Mouse (Mus musculus): ENCODE results near the gene Vcl. TPM values are rescaled to one million over a fixed set of nuclear protein-coding genes. Genes with fewer than 3 reads are reported as not detected.
A peak's percentile ranks its signal among the peaks of the same experiment; 100 is the strongest.

Gene Vcl
- polyA plus RNA-seq, 1 experiment from 2014 or later, result 37.7 TPM

DNA sequence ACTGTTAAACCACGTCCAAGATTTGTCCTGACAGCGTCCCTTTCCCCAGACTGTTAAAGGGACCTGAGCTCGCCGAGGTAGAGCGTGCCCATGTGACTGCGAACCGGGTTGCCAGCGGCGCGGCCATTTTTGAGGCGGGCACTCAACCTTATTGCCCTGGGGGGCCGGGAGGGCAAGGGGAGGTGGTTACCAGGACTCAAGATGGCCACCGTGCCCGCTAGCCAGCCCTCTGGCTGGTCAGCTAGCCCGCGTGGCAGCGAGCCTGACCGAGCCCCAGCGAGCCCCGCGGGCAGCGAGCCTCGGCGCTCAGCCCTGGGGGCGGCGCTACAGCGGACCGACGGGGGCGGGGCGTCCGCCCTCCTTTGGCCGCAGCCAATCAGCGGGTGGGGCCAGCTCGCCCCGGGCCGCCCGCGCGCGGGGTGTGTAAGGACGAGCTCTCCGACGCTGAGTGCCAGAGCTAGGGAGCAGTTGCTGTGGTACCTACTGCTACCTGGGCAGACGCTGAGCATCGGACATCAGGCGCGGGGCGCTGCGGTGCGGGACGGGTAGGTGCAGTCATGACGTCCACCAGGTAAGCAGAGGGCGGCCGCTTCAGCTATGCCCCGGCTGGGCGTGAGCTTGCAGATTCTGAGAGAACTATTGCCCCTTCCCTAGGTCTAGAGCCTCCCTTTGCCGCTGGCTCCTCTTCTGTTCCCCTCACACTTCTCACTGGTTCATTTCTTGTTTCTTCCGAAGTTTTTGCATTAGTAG, 146.7 kb downstream of the Vcl start:
- peak overlapping the region; percentile 71 for H3K4me3 ChIP-seq
- H3K27me3 ChIP-seq (replicated peaks), result no peaks in the 10 kb centered on the region
- peaks cover 69% of the 10 kb centered on the region for H3K4me1 ChIP-seq
- no peaks in the 10 kb centered on the region for H3K36me3 ChIP-seq
- no peaks in the 10 kb centered on the region for H3K9me3 ChIP-seq (replicated peaks)
- H3K27ac ChIP-seq, result peak overlapping the region; percentile 89
- H3K4me2 ChIP-seq, result peak overlapping the region; percentile 74
- under 1% methylated on average over 58 of the region's 59 CpGs for WGBS (ENCODE audit: insufficient replicate concordance)
- ATAC-seq, result peak; percentile 94
- H3K9ac ChIP-seq, result peak overlapping the region; percentile 77

DNA sequence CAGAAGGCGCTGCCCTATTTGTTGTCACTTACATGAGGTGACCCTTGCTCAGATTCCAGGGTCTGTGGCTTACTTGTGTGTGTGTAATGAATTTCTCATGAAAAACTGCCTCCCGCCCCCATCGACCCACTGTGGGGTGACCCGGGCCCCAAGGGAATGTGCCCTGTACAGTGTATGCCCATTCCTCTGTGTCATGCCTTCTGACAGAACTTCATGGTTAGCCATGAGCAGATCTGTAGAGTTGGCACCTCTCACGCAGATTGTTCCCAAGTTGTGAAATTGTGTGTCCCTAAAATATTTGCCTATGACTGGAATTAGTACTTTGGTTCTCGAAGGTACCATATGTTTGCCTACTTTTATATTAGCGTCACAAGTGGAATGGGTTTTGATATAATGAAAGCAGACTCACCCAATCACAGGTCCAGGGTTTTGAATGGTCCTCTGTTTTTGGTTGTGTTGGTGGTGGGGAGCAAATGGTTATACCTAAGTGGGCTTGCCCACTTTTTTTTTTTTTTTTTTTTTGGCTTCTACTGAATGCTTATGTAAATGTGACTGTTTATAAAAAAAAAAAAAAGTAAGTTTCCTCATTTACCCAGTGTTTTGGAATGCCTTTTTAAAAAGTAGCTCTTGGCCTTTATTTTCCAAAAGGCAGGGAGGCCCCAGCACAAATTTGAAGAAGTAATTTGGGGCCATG, 147.4 kb downstream of the Vcl start:
- ATAC-seq, result peak; percentile 21; the same call in 1 of the 2 replicates
- Histone ChIP-seq H3K4me1 (peaks cover 72% of the 10 kb centered on the region), H3K27ac (peak overlapping the region; percentile 89), H3K9me3 (replicated peaks) (no peaks in the 10 kb centered on the region), H3K27me3 (replicated peaks) (no peaks in the 10 kb centered on the region), H3K36me3 (no peaks in the 10 kb centered on the region), H3K4me2 (peak overlapping the region; percentile 74), H3K4me3 (peak overlapping the region; percentile 71), H3K9ac (peak overlapping the region; percentile 77)
- 24% methylated on average over 7 of the region's 7 CpGs for WGBS (ENCODE audit: insufficient replicate concordance)

DNA sequence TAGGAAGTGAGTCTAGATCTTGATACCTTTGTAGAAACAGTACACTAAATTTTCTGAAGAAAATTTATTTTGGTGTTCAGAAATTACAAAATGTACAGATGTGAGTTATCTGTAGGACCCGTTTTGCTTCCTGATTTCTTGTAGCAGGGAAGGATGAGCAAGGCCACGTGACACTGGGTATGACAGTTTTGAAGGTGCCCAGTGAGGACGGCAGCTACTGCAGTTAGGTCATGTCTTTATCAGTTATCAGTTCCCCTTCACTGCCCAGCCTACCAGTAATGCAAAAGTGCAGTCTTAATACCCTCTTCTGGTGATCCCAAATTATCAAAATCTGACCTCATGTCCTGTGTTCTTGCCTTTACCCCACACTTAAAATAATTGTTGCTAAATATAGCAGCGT, 148.7 kb downstream of the Vcl start:
- no peak for ATAC-seq
- Histone ChIP-seq H3K9me3 (replicated peaks) (no peaks in the 10 kb centered on the region), H3K27ac (0 out of 2 replicates have a peak overlapping the region, but pooled peaks have one; percentile 49), H3K4me2 (peak overlapping the region; percentile 74), H3K4me3 (peak overlapping the region; percentile 6; the same call in 1 of the 2 replicates), H3K9ac (0 out of 2 replicates have a peak overlapping the region, but pooled peaks have one; percentile 29), H3K4me1 (peaks cover 75% of the 10 kb centered on the region), H3K27me3 (replicated peaks) (no peaks in the 10 kb centered on the region), H3K36me3 (no peaks in the 10 kb centered on the region)
- 14% methylated on average over 4 of the region's 4 CpGs for WGBS (ENCODE audit: insufficient replicate concordance)

DNA sequence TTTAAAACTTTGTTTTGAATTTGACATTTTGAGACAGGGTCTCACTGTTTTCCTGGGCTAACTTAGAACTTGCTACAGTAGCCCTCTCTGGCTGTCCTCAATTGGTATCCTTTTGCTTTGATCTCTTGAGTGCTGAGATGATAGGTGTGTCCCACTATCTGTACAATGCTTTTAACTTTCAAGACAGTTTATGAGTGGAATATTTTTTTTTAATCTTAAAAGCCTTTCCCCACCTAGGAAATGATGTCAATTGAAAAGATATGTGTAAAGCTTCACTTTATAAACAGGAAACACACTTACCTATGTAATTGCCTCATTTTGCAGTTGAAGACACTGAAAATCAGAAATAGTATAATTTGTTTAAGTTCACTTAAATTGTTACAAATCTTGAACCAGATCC, 149.3 kb downstream of the Vcl start:
- no peak for ATAC-seq
- H3K36me3 ChIP-seq, result no peaks in the 10 kb centered on the region
- no peak overlapping the region for H3K4me3 ChIP-seq
- H3K4me2 ChIP-seq, result peak overlapping the region; percentile 74
- H3K9me3 ChIP-seq (replicated peaks), result no peaks in the 10 kb centered on the region
- H3K4me1 ChIP-seq, result peaks cover 76% of the 10 kb centered on the region
- no peaks in the 10 kb centered on the region for H3K27me3 ChIP-seq (replicated peaks)
- H3K9ac ChIP-seq, result no peak overlapping the region
- peak overlapping the region; percentile 49; the same call in 1 of the 2 replicates for H3K27ac ChIP-seq

DNA sequence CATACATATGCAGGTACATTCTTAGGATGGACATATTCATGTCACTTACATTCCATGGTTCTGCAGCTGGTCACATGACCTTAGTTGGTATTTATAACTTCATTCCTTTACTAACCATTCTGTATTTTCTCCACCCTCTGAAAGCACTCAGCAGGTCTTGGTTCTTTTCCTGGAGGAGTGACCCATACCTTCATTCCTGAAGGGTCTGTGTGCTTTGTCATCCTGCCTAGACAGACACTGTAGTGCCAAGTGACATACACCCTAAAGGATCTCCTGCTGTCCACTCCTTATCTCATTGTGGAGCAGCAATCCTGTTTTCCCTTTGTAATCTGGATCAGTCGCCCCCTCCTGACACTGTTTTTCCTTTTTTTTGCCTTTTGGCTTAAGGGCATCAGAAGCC, 153.6 kb downstream of the Vcl start:
- no peaks in the 10 kb centered on the region for H3K9me3 ChIP-seq (replicated peaks)
- H3K27me3 ChIP-seq (replicated peaks), result no peaks in the 10 kb centered on the region
- no peak overlapping the region for H3K4me3 ChIP-seq
- H3K9ac ChIP-seq, result no peak overlapping the region
- no peak overlapping the region for H3K27ac ChIP-seq
- H3K36me3 ChIP-seq, result no peaks in the 10 kb centered on the region
- WGBS (ENCODE audit: insufficient replicate concordance), result 41% methylated on average over 1 of the region's 1 CpGs
- ATAC-seq, result no peak
- no peak overlapping the region for H3K4me2 ChIP-seq
- peaks cover 77% of the 10 kb centered on the region for H3K4me1 ChIP-seq

Other genes starting within 250 kb of the Vcl start
- 10.2 and 11.5 TPM in 2 replicates for gene Fut11, start 234.4 kb upstream of the Vcl start, polyA plus RNA-seq (2016; fragmentation: Nextera tagmentation; extraction: Ambion mirVana)
- gene Chchd1, start 226.4 kb upstream of the Vcl start, polyA plus RNA-seq (2016; fragmentation: Nextera tagmentation; extraction: Ambion mirVana), result 178 and 187 TPM in 2 replicates
- 10.7 and 11.1 TPM in 2 replicates for gene Zswim8, start 221.8 kb upstream of the Vcl start, polyA plus RNA-seq (2016; fragmentation: Nextera tagmentation; extraction: Ambion mirVana)
- 22.4 and 24.9 TPM in 2 replicates for gene Ndst2, start 194.8 kb upstream of the Vcl start, polyA plus RNA-seq (2016; fragmentation: Nextera tagmentation; extraction: Ambion mirVana)
- 13.2 and 15.6 TPM in 2 replicates for gene Camk2g, start 135.3 kb upstream of the Vcl start, polyA plus RNA-seq (2016; fragmentation: Nextera tagmentation; extraction: Ambion mirVana)
- gene Plau, start 92.7 kb upstream of the Vcl start, polyA plus RNA-seq (2016; fragmentation: Nextera tagmentation; extraction: Ambion mirVana), result 0.49 TPM in 2 replicates
- gene Ap3m1, start 123.1 kb downstream of the Vcl start, polyA plus RNA-seq (2016; fragmentation: Nextera tagmentation; extraction: Ambion mirVana), result 42.9 and 43.4 TPM in 2 replicates
- gene Adk, start 123.2 kb downstream of the Vcl start, polyA plus RNA-seq (2016; fragmentation: Nextera tagmentation; extraction: Ambion mirVana), result 195 and 206 TPM in 2 replicates